Mouse (Mus musculus) small intestine, adult 2 months (tissue): Measurements from ENCODE around the gene Gm17581.

Experiments used
- CTCF ChIP-seq: fragments of 200-500 bp; IDR thresholded peaks from 2 replicates; pipeline ENCODE4 v1.5.1; 2012; ENCODE audit warnings: low read depth, mild to moderate bottlenecking, control low read depth, inconsistent platforms, low read length, moderate library complexity, mixed read lengths; ENCODE audit not compliant: insufficient replicate concordance, insufficient read length; ENCODE audit errors: extremely low read depth
- POLR2A ChIP-seq: fragments of 200-500 bp; IDR thresholded peaks from 2 replicates; pipeline ENCODE4 v1.6.1; 2012; ENCODE audit warnings: low read depth, mild to moderate bottlenecking, control low read depth, inconsistent platforms, low read length, moderate library complexity

DNA sequence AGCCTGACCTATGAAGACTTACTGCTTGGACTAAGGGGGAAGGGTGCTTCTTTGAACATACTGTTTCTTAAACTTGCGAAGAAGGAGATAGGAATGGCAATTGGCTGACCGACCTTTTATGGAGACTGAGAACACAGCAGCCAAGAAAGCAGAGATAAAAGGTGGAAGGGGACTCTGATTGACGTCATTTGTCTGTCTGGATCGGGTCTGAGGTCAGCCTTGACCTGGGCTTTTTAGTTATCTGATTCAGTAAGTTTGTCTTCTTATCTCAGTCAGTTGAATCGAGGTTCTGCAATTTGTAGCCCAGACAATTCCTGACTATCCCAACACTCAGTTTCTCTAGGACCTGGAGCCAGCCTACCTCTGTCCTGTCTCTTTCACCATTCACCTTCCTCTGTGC, 11.6 kb downstream of the Gm17581 start:
- TF ChIP-seq POLR2A (no peak), CTCF (no peak)
